ENCODE assay signal across 13 mouse cellular contexts in genomic region chr7:73749339-73749738, GRCm38 (mm10). TPM values are rescaled to one million over a fixed set of nuclear protein-coding genes. Genes with fewer than 3 reads are reported as not detected.
DNase-seq lines count a peak whose midpoint lies in the region; ATAC-seq and TF ChIP-seq lines count a peak whose summit lies in the region.
"Had no signal": no experiment of that assay in that cellular context is flagged by ENCODE, and none has a peak within 500 bp of the region (broad histone marks: within the 10 kb centered on the region; RNA-seq: fewer than 3 reads in every experiment).

No protein-coding gene starts in this region.

- 0 out of 2 replicates have a peak, but pooled peaks cover 1% of the 10 kb centered on the region for H3K4me1 ChIP-seq in forebrain, embryonic 11.5 days (replicated peaks; ENCODE audit: control insufficient read depth, insufficient read depth, low read length)
- H3K4me1 ChIP-seq in forebrain, embryonic 12.5 days = peaks cover 8% of the 10 kb centered on the region
- H3K4me1 ChIP-seq in liver, adult 2 months (ENCODE audit: control insufficient read depth, insufficient read depth, low read length) = no peaks in the 10 kb centered on the region
- H3K4me1 ChIP-seq in liver, embryonic 11.5 days (replicated peaks; ENCODE audit: control insufficient read depth, insufficient read depth, low read length) = no peaks in the 10 kb centered on the region
- H3K4me1 ChIP-seq in embryonic facial prominence, embryonic 10.5 days = no peaks in the 10 kb centered on the region

- no peaks in the 10 kb centered on the region for H3K36me3 ChIP-seq in forebrain, embryonic 11.5 days (ENCODE audit: control insufficient read depth, insufficient read depth, low read length)
- no peaks in the 10 kb centered on the region for H3K36me3 ChIP-seq in forebrain, embryonic 12.5 days (replicated peaks)
- no peaks in the 10 kb centered on the region for H3K36me3 ChIP-seq in liver, adult 2 months (ENCODE audit: control insufficient read depth, insufficient read depth, low read length)
- H3K36me3 ChIP-seq in liver, embryonic 11.5 days (ENCODE audit: control insufficient read depth, insufficient read depth, low read length) = no peaks in the 10 kb centered on the region
- H3K36me3 ChIP-seq in embryonic facial prominence, embryonic 10.5 days (replicated peaks) = no peaks in the 10 kb centered on the region
- H3K36me3 ChIP-seq: limb, embryonic 12.5 days had no signal

- no peak for ATAC-seq in forebrain, embryonic 11.5 days (replicated peaks; ENCODE audit: low FRiP score)
- ATAC-seq in forebrain, embryonic 12.5 days (ENCODE audit: low FRiP score) = no peak
- no peak for ATAC-seq in liver, embryonic 11.5 days (replicated peaks; ENCODE audit: low FRiP score)
- no peak for ATAC-seq in erythroid progenitor cell, adult 5-6 weeks (replicated peaks; ENCODE audit: low FRiP score, poor library complexity, severe bottlenecking)
- ATAC-seq: Patski had no signal

- H3K9ac ChIP-seq in forebrain, embryonic 11.5 days (ENCODE audit: low read length) = no peak overlapping the region
- no peak overlapping the region for H3K9ac ChIP-seq in forebrain, embryonic 12.5 days
- no peak overlapping the region for H3K9ac ChIP-seq in liver, adult 2 months (ENCODE audit: low read depth, low read length)
- H3K9ac ChIP-seq in liver, embryonic 11.5 days (ENCODE audit: low read depth, low read length) = no peak overlapping the region
- H3K9ac ChIP-seq: limb, embryonic 12.5 days had no signal

- WGBS in forebrain, embryonic 11.5 days = 91% methylated on average over 2 of the region's 2 CpGs
- WGBS in forebrain, embryonic 12.5 days = 92% methylated on average over 2 of the region's 2 CpGs
- WGBS in liver, adult 2 months = 88% methylated on average over 2 of the region's 2 CpGs
- WGBS in liver, embryonic 11.5 days = 86% methylated on average over 2 of the region's 2 CpGs
- 89% methylated on average over 2 of the region's 2 CpGs for WGBS in embryonic facial prominence, embryonic 10.5 days

- H3K4me3 ChIP-seq in forebrain, embryonic 11.5 days (ENCODE audit: low read depth, low read length) = no peak overlapping the region
- no peak overlapping the region for H3K4me3 ChIP-seq in forebrain, embryonic 12.5 days (replicated peaks)
- no peak overlapping the region for H3K4me3 ChIP-seq in liver, adult 2 months (ENCODE audit: insufficient read depth, low read depth, low read length)
- no peak overlapping the region for H3K4me3 ChIP-seq in liver, embryonic 11.5 days (ENCODE audit: low read depth, low read length)
- H3K4me3 ChIP-seq in embryonic facial prominence, embryonic 10.5 days = no peak overlapping the region
- H3K4me3 ChIP-seq: limb, embryonic 12.5 days had no signal

- no peak overlapping the region for H3K27ac ChIP-seq in forebrain, embryonic 11.5 days (ENCODE audit: low read depth, low read length)
- H3K27ac ChIP-seq in forebrain, embryonic 12.5 days = no peak overlapping the region
- H3K27ac ChIP-seq in liver, adult 2 months (replicated peaks; ENCODE audit: insufficient read depth, low read depth, low read length) = no peak overlapping the region
- H3K27ac ChIP-seq in liver, embryonic 11.5 days (ENCODE audit: low read depth, low read length) = no peak overlapping the region
- H3K27ac ChIP-seq in embryonic facial prominence, embryonic 10.5 days (replicated peaks) = no peak overlapping the region
- H3K27ac ChIP-seq: limb, embryonic 12.5 days had no signal

- no peak for TF ChIP-seq POLR2A in liver, adult 2 months (IDR thresholded peaks at IDR 0.05; ENCODE audit: extremely low read depth, insufficient read depth, low read length)

- no peaks in the 10 kb centered on the region for H3K79me2 ChIP-seq in liver, adult 2 months (ENCODE audit: control insufficient read depth, insufficient read depth, low read length)

- peak; percentile 21; the same call in 1 of the 2 replicates for TF ChIP-seq CTCF in liver, adult 2 months (IDR thresholded peaks at IDR 0.05; ENCODE audit: low read depth, low read length)

- H3K27me3 ChIP-seq in forebrain, embryonic 11.5 days (ENCODE audit: control insufficient read depth, insufficient read depth, low read length) = no peaks in the 10 kb centered on the region
- 0 out of 2 replicates have a peak, but pooled peaks cover 5% of the 10 kb centered on the region for H3K27me3 ChIP-seq in forebrain, embryonic 12.5 days
- no peaks in the 10 kb centered on the region for H3K27me3 ChIP-seq in liver, adult 2 months (ENCODE audit: control insufficient read depth, insufficient read depth, low read length)
- H3K27me3 ChIP-seq in liver, embryonic 11.5 days (replicated peaks; ENCODE audit: control insufficient read depth, insufficient read depth, low read length) = no peaks in the 10 kb centered on the region
- H3K27me3 ChIP-seq in embryonic facial prominence, embryonic 10.5 days (replicated peaks; ENCODE audit: low read depth, poor library complexity, severe bottlenecking) = no peaks in the 10 kb centered on the region
- H3K27me3 ChIP-seq: Patski had no signal

- no peak overlapping the region for H3K4me2 ChIP-seq in forebrain, embryonic 11.5 days (ENCODE audit: low read depth, low read length, severe bottlenecking)
- no peak overlapping the region for H3K4me2 ChIP-seq in forebrain, embryonic 12.5 days
- H3K4me2 ChIP-seq in liver, embryonic 11.5 days = no peak overlapping the region
- H3K4me2 ChIP-seq: limb, embryonic 12.5 days had no signal

- DNase-seq in forebrain, embryonic 11.5 days (ENCODE audit: low spot score) = peak; percentile 43
- no peak for DNase-seq in liver, adult 2 months (ENCODE audit: extremely low read depth, low read depth, low spot score)
- DNase-seq in liver, embryonic 11.5 days (ENCODE audit: low spot score) = no peak
- peak; percentile 22 for DNase-seq in thymus, postnatal 4 days
- no peak for DNase-seq in thymus, postnatal 14 days
- DNase-seq in embryonic facial prominence, embryonic 10.5 days (ENCODE audit: low spot score) = no peak
- DNase-seq: cerebellum, postnatal 36 days; kidney, postnatal 10 days; right cerebral cortex, postnatal 14 days had no signal

- H3K9me3 ChIP-seq in forebrain, embryonic 11.5 days (ENCODE audit: control insufficient read depth, low read length) = no peaks in the 10 kb centered on the region; the same call in 1 of the 2 replicates
- no peaks in the 10 kb centered on the region for H3K9me3 ChIP-seq in forebrain, embryonic 12.5 days
- no peaks in the 10 kb centered on the region for H3K9me3 ChIP-seq in liver, embryonic 11.5 days (ENCODE audit: control insufficient read depth, low read length)
- no peaks in the 10 kb centered on the region for H3K9me3 ChIP-seq in embryonic facial prominence, embryonic 10.5 days

RNA-seq across cellular contexts. Expression of gene Fam174b, which starts 9.2 kb away (rescaled TPM):
- polyA plus RNA-seq in forebrain, embryonic 11.5 days (2014; fragmentation: Nextera tagmentation; extraction: Ambion mirVana) = 19.7 and 20.3 TPM in 2 replicates
- polyA plus RNA-seq in forebrain, embryonic 12.5 days (2016; fragmentation: Nextera tagmentation; extraction: Ambion mirVana) = 23.4 and 26.7 TPM in 2 replicates
- total RNA-seq in liver, adult 2 months (2014; rRNA removed) = 2.5 and 2.7 TPM in 2 replicates
- 1.7 and 2.3 TPM in 2 replicates for polyA plus RNA-seq in liver, adult 2 months (2012; rRNA removed)
- 13.8 and 17.1 TPM in 2 replicates for polyA plus RNA-seq in liver, embryonic 11.5 days (2014; fragmentation: Nextera tagmentation; extraction: Ambion mirVana)
- total RNA-seq in erythroid progenitor cell, adult 5-6 weeks (2015; ENCODE audit: low replicate concordance) = 0.72 and 2.1 TPM in 2 replicates
- total RNA-seq in erythroid progenitor cell, adult 5-6 weeks (2017; ENCODE audit: low replicate concordance) = 0.45 and 0.51 TPM in 2 replicates
- 20.2 and 24.5 TPM in 2 replicates for polyA plus RNA-seq in embryonic facial prominence, embryonic 10.5 days (2016; fragmentation: Nextera tagmentation; extraction: Ambion mirVana)

Comparison
In these comparisons a context has a peak if more than half of its experiments do, and no peak if none do; other contexts are left out.
1. DNase-seq: peak in forebrain, embryonic 11.5 days (single experiment) and thymus, postnatal 4 days (single experiment); none in liver, adult 2 months (single experiment), liver, embryonic 11.5 days (single experiment), thymus, postnatal 14 days (single experiment) and embryonic facial prominence, embryonic 10.5 days (single experiment).